Mouse (Mus musculus) embryonic fibroblast, embryonic 13.5 days (primary cell): ENCODE data around the gene Zer1. TPM values are rescaled to one million over a fixed set of nuclear protein-coding genes. Genes with fewer than 3 reads are reported as not detected.

Experiments used
- H3K27ac ChIP-seq: 2 replicates; pipeline ENCODE4 v1.5.1; 2012; ENCODE audit warnings: low read length, control low read depth, inconsistent platforms; ENCODE audit not compliant: insufficient read depth
- H3K4me1 ChIP-seq: 2 replicates; pipeline ENCODE4 v1.6.1; 2011; ENCODE audit warnings: low read length; ENCODE audit not compliant: control insufficient read depth, insufficient read depth
- H3K4me3 ChIP-seq: 2 replicates; pipeline ENCODE4 v1.5.1; 2011; ENCODE audit warnings: mild to moderate bottlenecking, control low read depth, low read length; ENCODE audit not compliant: insufficient read depth
- CTCF ChIP-seq: IDR thresholded peaks from 2 replicates; pipeline ENCODE4 v1.5.1; 2011; ENCODE audit warnings: mild to moderate bottlenecking, control low read depth, low read length, moderate library complexity, borderline replicate concordance; ENCODE audit not compliant: insufficient read depth
- POLR2A ChIP-seq: IDR thresholded peaks from 2 replicates; pipeline ENCODE4 v1.6.1; 2011; ENCODE audit warnings: low read depth, mild to moderate bottlenecking, control low read depth, low read length, moderate library complexity
- polyA plus RNA-seq: library from polyadenylated mRNA; stranded (reverse); fragments of >200 nt; gene quantifications from 2 replicates; pipeline ENCODE4 v1.2.4, GENCODE M21; 2011; ENCODE audit warnings: low read depth; ENCODE audit not compliant: missing spikeins, insufficient read length

The Zer1 gene
- polyA plus RNA-seq, 1 experiment: 21.4 TPM

GRCm38 (mm10) chr2:30130156-30130555, 5.8 kb upstream of the Zer1 start:
- no peak for TF ChIP-seq POLR2A
- TF ChIP-seq CTCF: no peak
- peaks cover 2% of the 10 kb centered on the region; the same call in 1 of the 2 replicates for H3K4me1 ChIP-seq
- no peak overlapping the region for H3K4me3 ChIP-seq
- no peak overlapping the region for H3K27ac ChIP-seq

DNA sequence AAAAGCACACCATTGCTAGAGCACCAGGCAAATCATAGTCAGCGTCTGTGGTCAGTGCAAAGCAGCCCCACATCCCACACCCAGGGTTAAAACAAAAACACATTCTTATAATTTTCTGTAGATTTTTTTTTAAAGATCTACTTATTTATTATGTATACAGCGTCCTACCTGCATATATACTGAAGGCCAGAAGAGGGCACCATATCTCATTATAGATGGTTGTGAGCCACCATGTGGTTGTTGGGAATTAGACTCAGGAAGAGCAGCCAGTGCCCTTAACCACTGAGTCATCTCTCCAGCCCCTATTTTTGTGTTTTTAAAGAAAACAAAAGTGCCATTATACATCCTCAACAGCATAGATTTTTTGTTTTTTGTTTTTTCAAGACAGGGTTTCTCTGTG, 4.4 kb upstream of the Zer1 start:
- Histone ChIP-seq H3K27ac (no peak overlapping the region), H3K4me1 (0 out of 2 replicates have a peak, but pooled peaks cover 2% of the 10 kb centered on the region), H3K4me3 (no peak overlapping the region)
- TF ChIP-seq CTCF (no peak), POLR2A (no peak)

- peak overlapping the region; percentile 65 for H3K4me3 ChIP-seq
- no peak for TF ChIP-seq CTCF
- TF ChIP-seq POLR2A: no peak
Observed at GRCm38 (mm10) chr2:30123729-30124471, 485 bp downstream of the Zer1 start.

GRCm38 (mm10) chr2:30122766-30123165, 1.6 kb downstream of the Zer1 start:
- Histone ChIP-seq H3K4me1 (no peaks in the 10 kb centered on the region), H3K27ac (no peak overlapping the region), H3K4me3 (no peak overlapping the region)
- TF ChIP-seq POLR2A (no peak), CTCF (no peak)

More at GRCm38 (mm10) chr2:30123729-30124471, 485 bp downstream of the Zer1 start:
- Histone ChIP-seq H3K4me1 (no peaks in the 10 kb centered on the region), H3K27ac (no peak overlapping the region)

GRCm38 (mm10) chr2:30120269-30120668, 4.1 kb downstream of the Zer1 start:
- Histone ChIP-seq H3K4me1 (no peaks in the 10 kb centered on the region), H3K4me3 (no peak overlapping the region), H3K27ac (no peak overlapping the region)
- TF ChIP-seq POLR2A: no peak
- no peak for TF ChIP-seq CTCF

DNA sequence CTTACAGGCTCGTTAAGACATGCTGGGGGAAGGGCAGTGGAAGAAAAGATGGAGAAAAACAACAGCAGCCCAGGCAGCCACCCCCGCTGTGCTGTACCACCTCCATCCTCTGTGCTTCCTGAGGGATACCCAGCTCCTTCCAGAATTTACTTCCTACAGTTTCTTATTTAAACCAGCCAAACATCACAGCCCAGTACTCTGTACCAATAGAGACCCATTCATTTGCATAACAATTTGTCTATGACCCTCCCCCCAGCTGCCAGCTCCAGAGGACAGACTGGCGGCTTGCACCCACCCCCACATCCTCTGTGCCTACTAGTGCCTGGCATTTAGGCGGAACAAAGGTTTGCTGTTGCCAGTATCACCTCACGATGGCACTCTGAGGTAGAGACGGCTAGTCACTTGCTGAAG, 4.7 kb downstream of the Zer1 start:
- no peak for TF ChIP-seq POLR2A
- Histone ChIP-seq H3K4me3 (no peak overlapping the region), H3K27ac (no peak overlapping the region), H3K4me1 (no peaks in the 10 kb centered on the region)

GRCm38 (mm10) chr2:30112564-30112963, 11.8 kb downstream of the Zer1 start:
- Histone ChIP-seq H3K27ac (no peak overlapping the region), H3K4me1 (no peaks in the 10 kb centered on the region), H3K4me3 (no peak overlapping the region)
- TF ChIP-seq POLR2A: no peak

- Histone ChIP-seq H3K4me3 (no peak overlapping the region), H3K4me1 (no peaks in the 10 kb centered on the region), H3K27ac (no peak overlapping the region)
- no peak for TF ChIP-seq POLR2A
Observed at GRCm38 (mm10) chr2:30111500-30111899, 12.9 kb downstream of the Zer1 start.

DNA sequence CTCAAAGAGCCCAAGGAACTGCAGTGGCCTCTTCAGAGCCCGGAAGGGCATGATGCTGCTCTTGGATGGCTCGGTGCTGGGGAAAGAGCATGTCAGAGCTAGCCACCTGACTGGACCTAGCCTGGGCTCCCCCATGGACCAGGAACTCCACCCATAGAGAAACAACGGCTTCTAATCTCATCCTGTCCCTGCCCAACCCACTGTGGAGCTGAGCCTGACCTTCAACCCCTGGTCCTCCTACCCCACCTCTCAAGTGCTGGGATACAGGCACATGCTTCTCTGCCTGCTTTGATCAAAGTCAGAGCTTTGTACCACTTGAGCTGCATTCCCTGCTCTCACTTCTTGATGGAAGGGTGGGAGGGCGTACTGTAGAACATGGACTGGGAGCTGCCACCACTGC, 16.1 kb downstream of the Zer1 start:
- no peaks in the 10 kb centered on the region for H3K4me1 ChIP-seq
- no peak overlapping the region for H3K4me3 ChIP-seq
- H3K27ac ChIP-seq: no peak overlapping the region
- TF ChIP-seq POLR2A (no peak), CTCF (no peak)

DNA sequence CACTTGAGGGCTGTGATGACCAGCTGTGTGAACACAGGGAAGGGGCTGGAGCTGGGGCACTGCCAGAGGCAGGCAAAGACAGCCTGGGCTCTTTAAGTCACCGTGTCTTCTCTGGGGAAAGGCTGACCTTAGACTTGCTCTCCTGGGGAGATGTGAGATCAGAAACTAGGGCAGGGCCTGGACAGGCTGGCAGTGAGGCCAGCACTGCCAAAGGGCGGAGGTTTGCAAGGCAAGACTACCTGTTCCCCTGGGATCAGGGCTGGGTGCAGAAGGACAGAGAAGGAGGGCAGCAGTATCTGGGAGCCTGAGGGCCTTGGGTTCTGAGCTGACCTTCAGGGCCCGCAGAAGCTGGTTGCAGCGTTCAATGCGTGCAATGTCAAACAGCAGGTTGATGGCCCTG, 16.7 kb downstream of the Zer1 start:
- H3K4me1 ChIP-seq: no peaks in the 10 kb centered on the region
- TF ChIP-seq CTCF: no peak
- TF ChIP-seq POLR2A: no peak
- no peak overlapping the region for H3K4me3 ChIP-seq

GRCm38 (mm10) chr2:30106364-30106763, 18.0 kb downstream of the Zer1 start:
- no peak overlapping the region for H3K4me3 ChIP-seq
- TF ChIP-seq CTCF (peak; percentile 86; the same call in 1 of the 2 replicates), POLR2A (no peak)
- no peaks in the 10 kb centered on the region for H3K4me1 ChIP-seq
- H3K27ac ChIP-seq: no peak overlapping the region

More for the DNA sequence above, 16.7 kb downstream of the Zer1 start:
- H3K27ac ChIP-seq: no peak overlapping the region
